Mouse (Mus musculus): ENCODE data around the gene Tpk1.

Tpk1 gene

DNA sequence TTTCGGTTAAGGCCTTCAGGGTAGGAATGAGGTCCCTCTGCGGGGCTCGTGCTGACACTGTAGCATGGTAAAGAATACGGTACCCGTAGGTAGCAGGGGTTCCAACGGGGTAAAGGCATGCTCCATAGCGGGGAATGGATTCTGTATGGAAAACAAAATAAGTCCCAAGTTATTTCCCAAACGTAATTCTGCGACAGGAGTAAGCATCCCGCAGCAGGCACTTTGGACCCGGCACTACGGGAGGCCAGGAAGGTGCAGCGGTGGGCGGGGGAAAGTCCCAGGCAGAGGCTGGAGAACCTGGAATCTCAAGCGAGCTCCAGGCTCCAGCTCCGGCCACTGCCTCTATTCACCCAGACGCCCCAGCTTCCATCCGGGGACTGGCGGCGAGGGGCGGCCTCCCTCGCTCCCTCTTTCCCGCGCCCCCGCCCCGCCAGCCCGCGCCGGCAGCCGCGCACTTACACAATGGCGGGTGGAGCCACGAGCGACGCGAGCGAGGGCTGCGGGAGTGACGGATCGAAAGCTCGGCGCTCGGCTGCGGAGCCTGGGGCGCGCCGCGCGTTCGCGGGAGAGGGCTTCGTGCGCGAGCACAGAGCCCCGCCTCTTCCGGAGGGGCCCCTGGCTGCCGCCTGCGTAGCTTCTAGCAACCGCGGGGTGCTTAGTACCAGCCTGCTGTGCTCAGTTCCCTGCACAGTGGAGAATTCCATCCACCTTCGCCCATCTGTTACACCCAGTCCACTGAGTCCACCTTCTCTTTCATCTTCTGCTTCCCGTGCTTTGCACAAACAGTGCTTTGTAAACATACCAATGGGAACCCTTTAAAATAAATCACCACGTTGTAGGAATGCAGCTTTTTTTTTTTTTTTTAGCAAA is at the start of gene Tpk1:
TSS of gene Tpk1 (minus strand) at position 602 of the 870 bp plus-strand sequence.
- in situ Hi-C loops (cut with MboI, MseI): loop anchor here (10.0 kb wide), 1 partner anchor 281 kb away; no protein-coding TSS in a partner anchor

DNA sequence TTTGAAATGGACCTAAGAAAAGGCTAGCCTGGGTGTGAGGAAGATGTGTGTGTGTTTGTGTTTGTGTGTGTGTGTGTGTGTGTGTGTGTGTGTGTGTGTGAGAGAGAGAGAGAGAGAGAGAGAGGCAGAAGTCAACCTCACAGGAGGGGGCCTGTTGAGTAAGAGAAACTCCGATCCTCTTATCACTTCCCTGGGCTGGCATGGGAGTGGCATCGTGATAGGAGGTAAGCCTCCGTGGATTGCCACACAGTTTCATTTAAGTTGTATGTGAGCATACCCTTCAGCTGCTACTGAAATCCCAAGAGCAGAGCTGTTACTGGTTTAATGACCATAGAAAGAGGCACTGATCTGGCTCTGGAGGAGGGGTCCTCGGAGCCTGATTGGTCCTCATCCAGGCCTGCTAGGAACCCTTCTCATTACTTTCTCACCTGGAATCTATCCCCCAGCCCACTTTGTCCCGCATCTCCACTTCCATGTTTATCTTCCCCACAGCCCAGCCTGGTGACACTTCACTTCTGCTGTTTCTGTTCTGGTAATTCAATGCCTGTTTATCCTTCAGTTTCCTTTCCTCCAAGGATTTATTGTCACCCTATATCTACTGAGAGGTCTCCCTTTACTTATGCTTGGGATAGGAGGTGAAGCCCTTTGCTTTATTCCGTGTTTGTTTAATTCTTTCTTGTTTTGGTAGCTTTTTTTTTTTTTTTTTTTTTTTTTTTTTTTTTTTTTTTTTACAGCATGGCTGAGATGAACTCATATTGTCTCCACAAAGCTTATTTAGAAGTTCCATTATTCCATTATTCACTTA is 36.9 kb upstream of the Tpk1 start:
- in situ Hi-C loops (cut with MboI, MseI): no loop called here

DNA sequence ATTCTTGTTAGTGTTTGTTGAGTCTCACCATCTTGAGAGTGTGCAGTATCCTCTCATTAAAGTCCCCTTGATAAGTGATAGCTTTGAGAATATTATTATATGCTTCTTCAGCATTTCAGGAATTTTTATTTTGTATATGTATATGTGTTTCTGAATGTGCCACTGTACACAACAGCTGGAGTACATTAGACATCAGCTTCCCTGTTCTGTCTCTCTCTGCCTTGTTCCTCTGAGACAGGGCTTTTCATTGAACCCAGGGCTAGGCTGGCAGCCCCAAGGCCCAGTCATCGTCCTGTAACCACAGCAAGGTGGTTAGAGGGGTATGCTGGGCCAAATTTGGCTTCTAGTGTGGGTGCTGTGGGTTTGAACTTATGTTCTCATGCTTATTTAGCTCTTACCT is 25.8 kb upstream of the Tpk1 start:
- in situ Hi-C loops (cut with MboI, MseI): no loop called here

DNA sequence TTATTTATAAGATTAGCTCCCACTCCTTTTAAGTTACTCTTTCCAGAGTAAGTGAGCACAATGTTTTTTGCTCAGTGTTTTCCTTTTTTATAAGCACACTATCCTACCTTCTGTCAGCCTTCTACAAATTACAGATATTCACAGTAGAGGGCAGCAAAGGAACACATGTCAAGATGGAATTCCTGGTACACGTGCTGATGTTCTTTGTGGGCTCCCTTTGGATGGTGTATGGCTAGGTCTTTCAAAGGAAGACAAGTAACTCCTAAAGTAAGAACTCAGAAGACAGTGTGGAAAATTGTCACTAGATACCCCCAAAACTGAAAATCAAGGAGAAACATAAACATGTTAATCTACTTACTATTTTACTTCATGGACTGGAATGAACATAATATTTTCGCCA is 19.9 kb upstream of the Tpk1 start:
- in situ Hi-C loops (cut with MboI, MseI): loop anchor here (10.0 kb wide), 1 partner anchor 281 kb away; no protein-coding TSS in a partner anchor

DNA sequence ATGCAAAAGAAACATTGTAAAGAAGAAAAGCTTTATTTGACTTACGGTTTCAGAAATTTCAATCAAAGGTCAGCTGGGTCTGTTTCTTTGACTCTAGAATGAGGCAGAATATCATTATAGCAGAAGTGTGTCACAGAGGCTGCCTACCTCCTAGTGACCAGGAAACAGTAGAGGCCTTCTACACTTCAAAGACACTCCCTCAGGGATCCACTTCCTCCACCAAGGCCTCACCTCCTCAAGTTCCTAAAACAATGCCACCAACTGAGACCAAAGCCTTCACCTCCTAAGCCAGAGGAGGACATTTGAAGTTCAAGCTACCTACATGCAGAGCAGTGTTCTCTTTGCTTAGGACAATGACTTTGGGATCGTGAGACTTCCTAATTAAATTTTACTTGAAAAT is 16.5 kb upstream of the Tpk1 start:
- in situ Hi-C loops (cut with MboI, MseI): loop anchor here (10.0 kb wide), 1 partner anchor 278 kb away; no protein-coding TSS in a partner anchor

DNA sequence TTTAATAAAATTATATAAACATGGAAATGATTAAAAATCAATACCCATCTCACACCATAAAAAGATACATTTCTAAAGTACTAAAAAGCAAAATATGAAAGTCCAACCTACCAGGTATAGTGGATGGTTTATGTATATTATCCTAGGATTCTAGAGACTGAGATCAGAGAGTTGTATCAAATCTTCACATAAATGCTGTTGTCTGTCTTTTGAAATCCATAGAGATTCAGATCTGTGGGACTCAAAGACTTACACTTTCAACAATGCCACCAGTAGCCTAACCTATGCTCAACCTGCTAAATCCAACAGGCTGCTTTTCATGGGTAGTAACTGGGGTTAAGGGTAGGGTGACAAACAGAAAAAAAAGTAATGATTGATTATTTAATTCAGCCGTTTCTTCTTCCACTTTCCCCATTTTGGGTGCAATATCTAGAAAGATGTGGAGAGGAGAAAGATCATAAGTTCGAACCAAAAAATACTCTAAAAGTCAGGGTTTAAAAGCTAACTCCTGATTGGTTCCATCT is 12.7 kb upstream of the Tpk1 start:
- in situ Hi-C loops (cut with MboI, MseI): no loop called here

DNA sequence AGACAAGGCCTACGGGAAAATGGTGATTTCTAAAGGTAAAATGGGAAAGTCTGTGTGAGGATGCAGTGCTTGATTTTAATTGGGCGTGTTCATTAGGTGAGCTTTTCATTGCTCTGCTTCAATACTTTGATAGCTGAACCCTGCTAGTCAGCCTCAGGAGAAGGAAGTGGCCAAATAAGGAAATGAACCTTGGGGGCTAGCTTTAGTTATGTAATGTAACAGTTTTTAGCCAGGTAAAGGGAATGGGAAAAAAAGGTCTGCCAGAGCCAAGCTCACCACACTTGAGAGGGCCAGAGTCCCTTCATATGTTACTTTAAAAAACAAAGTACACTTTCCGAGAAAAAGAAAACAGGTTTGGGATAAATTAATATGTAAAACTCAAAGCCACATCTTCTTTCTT is 11.5 kb upstream of the Tpk1 start:
- in situ Hi-C loops (cut with MboI, MseI): no loop called here

DNA sequence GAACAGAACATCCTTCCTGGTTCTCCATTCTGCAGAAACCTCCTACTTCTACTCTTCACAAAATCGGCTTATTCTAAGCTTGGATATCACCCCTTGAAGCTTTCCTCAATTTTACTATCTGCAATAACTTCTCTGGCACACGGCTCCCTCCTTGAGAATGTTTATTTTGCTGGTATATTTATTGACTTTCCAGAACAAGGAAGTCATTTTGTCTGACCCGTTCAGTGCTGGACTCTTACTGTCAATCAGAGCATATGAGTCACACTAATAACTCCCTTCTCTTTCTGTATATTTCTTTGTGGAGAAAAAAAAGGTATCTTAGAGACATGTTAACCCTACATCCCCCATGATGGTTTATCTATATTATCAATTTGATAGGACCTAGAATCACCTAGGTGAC is 10.1 kb upstream of the Tpk1 start:
- in situ Hi-C loops (cut with MboI, MseI): no loop called here

DNA sequence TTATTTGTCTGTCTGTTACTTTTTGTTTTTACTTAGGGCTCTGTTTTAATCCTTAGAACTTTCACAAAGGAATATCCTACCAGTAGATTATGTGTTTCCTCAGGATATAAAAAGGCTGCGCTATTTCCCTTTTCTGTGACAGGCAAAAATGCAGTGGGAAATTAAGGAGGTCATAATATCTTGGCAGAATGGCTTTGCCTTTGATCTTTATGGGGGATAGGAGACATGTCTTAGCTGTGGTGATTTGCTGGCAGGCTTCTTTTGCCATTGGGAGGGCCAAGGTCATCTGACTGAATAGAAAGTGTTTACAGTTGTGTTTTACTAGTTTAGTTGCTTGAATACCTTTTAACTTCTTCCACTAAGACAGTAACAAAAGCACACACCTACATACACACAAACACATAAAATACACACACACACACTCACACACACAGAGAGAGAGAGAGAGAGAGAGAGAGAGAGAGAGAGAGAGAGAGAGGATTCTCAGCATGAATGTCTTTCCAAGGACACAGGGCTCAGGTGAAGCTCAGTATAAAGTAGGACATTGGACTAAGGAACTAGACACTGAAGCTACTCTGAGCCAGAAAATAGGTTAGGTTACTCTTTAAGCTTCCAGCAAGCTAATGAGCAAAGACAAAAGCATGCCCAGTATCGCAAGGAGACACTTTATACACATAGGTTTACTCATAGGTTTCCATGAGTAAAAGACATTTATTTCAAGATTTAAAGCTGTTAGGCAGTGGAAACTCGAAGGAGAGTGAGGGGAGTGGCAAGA is 9.1 kb upstream of the Tpk1 start:
- in situ Hi-C loops (cut with MboI, MseI): no loop called here

DNA sequence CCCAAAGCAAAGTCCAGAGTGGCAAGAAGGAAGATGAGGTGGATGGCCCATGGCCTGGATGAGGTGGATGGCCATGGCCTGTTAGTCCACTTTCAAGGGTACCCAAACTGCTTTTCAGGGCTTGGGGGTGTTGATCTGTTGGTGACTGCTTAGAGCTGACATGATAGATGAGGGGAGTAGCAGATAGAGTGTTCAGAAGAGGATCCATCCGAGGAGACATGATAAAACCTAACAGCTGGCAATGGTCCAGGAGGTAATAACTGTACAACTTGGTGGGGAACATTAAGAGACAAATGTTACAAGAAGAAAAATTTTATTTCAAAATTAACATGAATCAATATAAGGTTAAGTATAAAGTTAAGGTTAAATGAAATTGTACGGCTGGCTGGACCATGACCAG is 4.9 kb upstream of the Tpk1 start:
- in situ Hi-C loops (cut with MboI, MseI): no loop called here

DNA sequence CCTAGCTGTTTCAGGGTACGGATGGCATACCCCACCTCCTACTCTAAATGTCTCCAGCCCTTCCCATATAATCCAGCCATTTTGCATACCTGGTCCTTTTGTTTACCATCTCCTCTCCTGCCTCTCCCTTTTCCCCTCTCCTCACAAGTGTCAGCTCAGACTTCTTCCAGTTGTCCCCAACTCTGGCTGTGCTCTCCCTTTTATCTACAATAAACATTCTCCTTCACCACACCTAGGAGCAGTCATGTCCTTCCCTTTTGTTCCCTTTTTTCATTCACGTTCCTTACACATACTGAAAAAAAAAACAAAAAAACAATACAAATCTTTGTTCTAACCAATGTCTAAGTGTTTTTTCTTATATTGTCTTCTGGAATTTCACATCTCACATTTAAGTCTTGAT is 1.6 kb upstream of the Tpk1 start:
- in situ Hi-C loops (cut with MboI, MseI): loop anchor here (10.0 kb wide), 1 partner anchor 283 kb away; no protein-coding TSS in a partner anchor

DNA sequence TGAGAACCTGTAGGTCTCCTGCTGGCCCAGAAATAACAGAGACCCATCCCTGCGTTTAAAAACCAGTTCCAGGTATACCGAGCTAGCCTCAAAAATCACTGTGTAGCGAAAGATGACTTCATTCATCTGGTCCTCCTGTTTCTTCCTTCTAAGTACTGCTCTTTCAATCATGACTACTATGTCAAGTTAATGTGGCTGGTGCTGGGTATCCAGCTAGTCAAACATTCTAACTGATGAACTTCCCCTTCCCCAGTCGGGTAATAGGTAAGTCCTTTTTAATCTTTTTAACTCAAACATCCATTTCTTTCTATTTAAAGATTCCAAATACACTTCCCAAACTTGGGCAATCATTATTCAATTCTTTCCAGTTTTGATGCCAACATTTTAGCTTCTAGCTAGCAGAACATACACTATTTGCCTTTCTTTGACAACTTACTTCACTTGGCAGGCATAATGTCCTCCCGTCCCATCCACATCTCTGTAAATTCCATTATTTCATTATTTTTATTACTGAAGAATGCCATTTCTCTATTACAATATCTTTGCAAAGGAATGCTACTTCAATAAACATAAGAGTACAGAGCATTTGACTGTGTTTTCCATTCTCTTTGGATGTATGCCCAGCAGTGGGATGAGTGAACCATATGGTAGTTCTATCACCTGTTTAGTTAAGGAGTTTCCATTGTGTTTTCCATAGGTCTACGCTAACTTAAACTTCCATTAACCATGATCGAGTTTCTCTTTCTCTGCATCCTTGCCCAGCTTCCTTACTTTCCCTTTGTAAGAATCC is 728 bp upstream of the Tpk1 start:
- in situ Hi-C loops (cut with MboI, MseI): loop anchor here (10.0 kb wide), 1 partner anchor 282 kb away; no protein-coding TSS in a partner anchor

DNA sequence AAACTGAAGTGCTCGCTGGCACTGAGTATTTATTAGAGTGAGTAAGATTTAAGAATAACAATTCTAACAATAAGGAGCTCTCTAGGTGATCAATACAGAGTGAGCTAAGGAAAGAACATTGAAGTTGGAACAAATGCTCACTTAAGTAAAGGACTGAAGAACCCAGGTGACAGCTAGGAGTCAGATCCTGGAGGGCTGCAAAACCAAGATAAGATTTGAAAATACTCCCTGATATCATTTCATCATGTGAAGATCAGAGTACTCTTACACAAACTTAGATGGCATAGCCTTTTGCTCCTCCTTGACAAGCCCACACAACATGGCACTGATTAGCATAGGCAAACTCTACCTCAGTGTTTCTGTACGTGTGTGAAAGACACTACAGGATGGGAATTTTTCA is 4.3 kb downstream of the Tpk1 start:
- in situ Hi-C loops (cut with MboI, MseI): loop anchor here (10.0 kb wide), 1 partner anchor 277 kb away; no protein-coding TSS in a partner anchor

DNA sequence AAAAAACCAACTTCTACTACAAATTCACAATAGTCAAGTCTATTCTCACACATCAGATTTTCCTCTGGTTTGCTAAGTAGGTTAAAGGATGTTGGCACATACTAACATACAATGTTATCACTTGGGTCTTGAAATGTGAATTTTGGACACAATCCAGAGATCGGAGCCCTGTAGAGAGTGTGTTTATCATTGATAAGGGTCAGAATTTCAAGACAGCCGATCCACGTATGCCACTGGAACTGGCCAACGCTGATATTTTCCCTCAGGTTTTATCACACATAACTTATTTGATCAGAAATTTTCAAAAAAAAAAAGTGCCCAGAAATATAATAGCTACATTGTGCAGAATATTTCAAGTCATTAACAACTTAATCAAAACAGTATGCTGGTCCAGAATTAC is 7.8 kb downstream of the Tpk1 start:
- in situ Hi-C loops (cut with MboI, MseI): no loop called here

DNA sequence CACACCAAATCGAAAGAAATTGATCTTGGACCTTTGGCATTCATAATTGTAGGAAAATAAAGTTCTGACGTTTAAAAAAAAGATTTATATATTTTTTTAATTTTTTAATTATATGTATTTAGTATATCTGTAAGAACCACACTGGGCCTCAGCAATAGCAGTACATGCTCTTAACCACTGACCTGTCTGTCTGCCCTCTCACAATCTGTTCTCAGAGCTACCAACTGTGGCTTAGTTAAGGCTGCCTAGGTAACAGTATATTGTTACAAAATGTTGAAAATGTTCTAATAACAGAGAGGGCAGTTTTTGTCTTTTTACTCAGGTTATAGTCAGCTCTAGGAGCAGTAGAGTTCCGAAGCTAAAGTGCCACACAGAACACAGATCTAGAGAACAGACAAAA is 8.2 kb downstream of the Tpk1 start:
- in situ Hi-C loops (cut with MboI, MseI): no loop called here

DNA sequence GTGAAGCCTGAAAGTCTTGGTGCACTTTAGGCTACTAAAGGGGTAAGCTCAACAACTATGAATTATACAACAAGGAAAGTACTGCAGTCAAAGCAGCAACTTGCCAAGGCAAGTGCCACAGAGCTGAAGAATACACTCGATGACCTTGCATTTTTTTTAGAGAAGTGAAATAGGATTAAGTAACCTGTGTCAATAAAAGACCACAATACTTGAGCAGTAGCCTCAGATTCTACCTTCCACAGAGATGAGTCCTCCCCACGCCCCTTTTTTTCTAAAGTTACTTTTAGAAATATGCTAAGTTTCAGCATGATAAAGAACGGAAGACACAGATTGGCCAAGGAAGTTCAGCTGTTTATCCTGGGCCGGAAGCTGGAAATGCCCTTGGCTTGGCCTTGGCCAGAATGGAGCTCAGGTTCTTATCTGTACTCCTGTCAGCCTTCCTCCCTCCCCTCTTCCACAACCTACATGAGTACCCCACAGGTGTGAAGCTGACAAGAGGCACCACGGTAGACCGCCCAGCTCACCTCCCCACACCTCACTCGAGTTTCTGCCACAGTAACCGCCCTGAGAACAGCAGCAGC is 11.1 kb downstream of the Tpk1 start:
- in situ Hi-C loops (cut with MboI, MseI): no loop called here

DNA sequence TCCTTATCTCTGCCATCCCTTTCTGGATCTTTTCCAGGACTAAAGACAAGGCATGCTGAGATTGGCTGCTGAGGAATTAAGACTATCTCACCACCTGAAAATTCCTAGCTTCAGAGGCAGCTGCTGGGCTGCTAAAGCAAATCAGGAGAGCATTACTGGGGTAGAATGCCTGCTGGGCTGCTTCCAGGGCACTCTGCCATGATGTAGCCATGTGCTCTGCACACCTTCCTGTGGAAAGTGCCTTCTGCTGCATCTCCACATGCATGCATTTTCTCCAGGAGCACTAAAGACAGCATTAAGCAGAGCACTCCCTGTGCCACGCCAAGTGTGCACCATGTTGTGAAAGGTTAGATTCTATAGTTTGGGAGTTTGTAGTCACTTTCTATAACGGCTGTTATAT is 16.6 kb downstream of the Tpk1 start:
- in situ Hi-C loops (cut with MboI, MseI): no loop called here

DNA sequence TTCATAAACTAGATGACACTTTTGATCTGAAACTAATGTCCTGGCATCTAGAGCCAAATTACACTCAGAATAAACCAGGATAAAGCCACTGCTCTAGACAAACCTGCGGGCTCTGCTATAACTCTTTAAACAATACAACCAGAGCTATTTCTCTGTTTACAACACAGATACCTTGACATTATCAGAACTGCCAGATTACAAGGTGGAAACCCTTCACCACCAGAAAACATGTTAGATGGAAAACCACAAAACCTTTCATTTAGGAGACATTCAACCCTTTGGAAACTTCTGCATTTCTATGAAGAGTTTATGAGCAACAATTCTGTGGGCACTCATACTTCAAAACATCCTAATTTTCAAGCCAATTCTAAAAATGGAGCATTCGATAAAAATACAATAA is 20.4 kb downstream of the Tpk1 start:
- in situ Hi-C loops (cut with MboI, MseI): no loop called here

DNA sequence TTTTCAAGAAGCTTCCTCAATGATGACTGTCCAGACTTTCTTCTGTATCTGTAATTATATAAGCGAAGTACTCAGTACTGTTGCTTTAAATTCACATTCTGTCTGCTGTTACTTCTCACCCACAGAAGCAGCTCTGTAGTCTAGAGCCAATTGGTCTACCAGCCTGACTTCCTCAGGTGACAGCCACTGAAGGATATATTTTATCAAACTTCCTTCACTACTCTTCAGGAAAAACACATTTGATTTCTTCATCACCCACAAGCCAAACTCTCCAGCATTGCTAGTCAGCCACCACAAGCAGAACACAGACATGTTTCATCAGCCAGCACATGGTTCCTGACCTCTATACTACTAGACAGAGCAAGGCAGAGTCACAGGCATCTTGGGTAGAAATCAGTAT is 21.0 kb downstream of the Tpk1 start:
- in situ Hi-C loops (cut with MboI, MseI): no loop called here

DNA sequence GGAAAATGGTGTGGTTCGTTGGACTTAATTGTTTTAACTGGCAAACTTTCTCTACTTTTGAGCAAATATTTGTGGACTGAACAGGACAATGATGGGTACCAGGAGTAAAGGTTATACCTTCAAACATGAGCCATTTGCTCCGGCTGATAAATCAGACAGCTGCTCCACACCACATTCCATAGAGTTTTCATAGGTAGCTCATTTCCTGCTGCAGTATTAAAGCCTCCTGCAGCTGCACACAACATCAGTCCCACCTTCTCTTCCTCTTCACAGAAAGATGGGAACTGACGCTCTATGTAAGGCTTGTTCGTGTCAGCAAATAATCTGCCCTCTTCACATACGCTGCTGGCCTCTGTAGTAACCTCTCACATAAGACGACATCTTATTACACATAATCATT is 22.4 kb downstream of the Tpk1 start:
- in situ Hi-C loops (cut with MboI, MseI): no loop called here

All from T-helper 1 cell (primary cell).